Mouse (Mus musculus): Measurements from ENCODE around the gene Spock1. TPM values are rescaled to one million over a fixed set of nuclear protein-coding genes. Genes with fewer than 3 reads are reported as not detected.

Spock1 gene
- 0.06 and 0.08 TPM in 2 replicates for polyA plus RNA-seq (2015; fragmentation: Nextera tagmentation; extraction: Ambion mirVana)

- peaks cover 23% of the 10 kb centered on the region for H3K27me3 ChIP-seq
- no peaks in the 10 kb centered on the region for H3K4me1 ChIP-seq (replicated peaks)
- no peaks in the 10 kb centered on the region for H3K36me3 ChIP-seq (replicated peaks)
- no peak within 1 kb of the TSS for H3K9ac ChIP-seq
- 2% methylated on average over 32 of the region's 32 CpGs for WGBS (ENCODE audit: insufficient replicate concordance)
- H3K9me3 ChIP-seq (replicated peaks) = no peaks in the 10 kb centered on the region
- H3K4me3 ChIP-seq (replicated peaks) = 0 out of 2 replicates have a peak within 1 kb of the TSS, but pooled peaks have one; percentile 14
- H3K4me2 ChIP-seq = peak within 1 kb of the TSS; percentile 39
- no peak within 1 kb of the TSS for H3K27ac ChIP-seq (replicated peaks)
- ATAC-seq (ENCODE audit: insufficient read depth) = no peak
Measured at GRCm38 (mm10) chr13:57908266-57908582, at the start of gene Spock1. Gene Spock1, minus strand, starts transcription at chr13:57908332.

DNA sequence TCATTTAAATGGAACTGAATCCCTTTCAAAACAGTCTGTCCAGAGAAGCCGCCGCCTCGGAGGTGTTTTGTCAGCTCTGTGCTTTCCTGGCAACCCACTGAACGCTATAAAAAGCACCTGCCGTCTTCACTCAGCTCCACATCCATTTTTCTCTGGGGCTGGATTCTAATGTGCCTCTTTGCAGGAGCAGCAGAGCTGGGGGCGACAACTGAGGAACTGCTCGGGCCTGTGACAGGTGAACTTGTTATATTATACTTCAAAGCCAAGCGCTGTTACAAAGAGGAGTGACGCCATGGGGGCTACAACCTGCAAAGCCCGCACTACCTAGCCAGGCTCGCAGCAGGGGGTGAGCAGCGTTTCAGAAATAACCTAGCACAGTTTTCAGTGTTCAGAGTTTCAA lies 42.0 kb upstream of the Spock1 start:
- H3K9ac ChIP-seq = no peak overlapping the region
- WGBS (ENCODE audit: insufficient replicate concordance) = 72% methylated on average over 12 of the region's 12 CpGs
- no peak overlapping the region for H3K4me3 ChIP-seq (replicated peaks)
- no peak overlapping the region for H3K27ac ChIP-seq (replicated peaks)
- H3K4me1 ChIP-seq (replicated peaks) = no peaks in the 10 kb centered on the region
- H3K4me2 ChIP-seq = no peak overlapping the region
- ATAC-seq (ENCODE audit: insufficient read depth) = no peak
- H3K27me3 ChIP-seq = no peaks in the 10 kb centered on the region
- no peaks in the 10 kb centered on the region for H3K36me3 ChIP-seq (replicated peaks)
- no peaks in the 10 kb centered on the region for H3K9me3 ChIP-seq (replicated peaks)

GRCm38 (mm10) chr13:57949513-57949912 lies 41.4 kb upstream of the Spock1 start:
- Histone ChIP-seq H3K4me1 (replicated peaks) (no peaks in the 10 kb centered on the region), H3K9me3 (replicated peaks) (no peaks in the 10 kb centered on the region), H3K36me3 (replicated peaks) (no peaks in the 10 kb centered on the region), H3K27me3 (no peaks in the 10 kb centered on the region), H3K4me2 (no peak overlapping the region), H3K9ac (no peak overlapping the region), H3K27ac (replicated peaks) (no peak overlapping the region), H3K4me3 (replicated peaks) (no peak overlapping the region)
- no peak for ATAC-seq (ENCODE audit: insufficient read depth)
- 70% methylated on average over 4 of the region's 4 CpGs for WGBS (ENCODE audit: insufficient replicate concordance)

- no peaks in the 10 kb centered on the region for H3K36me3 ChIP-seq (replicated peaks)
- WGBS (ENCODE audit: insufficient replicate concordance) = 71% methylated on average over 11 of the region's 11 CpGs
- H3K4me3 ChIP-seq (replicated peaks) = no peak overlapping the region
- H3K27ac ChIP-seq (replicated peaks) = no peak overlapping the region
- H3K9ac ChIP-seq = no peak overlapping the region
- H3K4me1 ChIP-seq (replicated peaks) = no peaks in the 10 kb centered on the region
- no peak for ATAC-seq (ENCODE audit: insufficient read depth)
- H3K9me3 ChIP-seq (replicated peaks) = no peaks in the 10 kb centered on the region
- H3K27me3 ChIP-seq = no peaks in the 10 kb centered on the region
- no peak overlapping the region for H3K4me2 ChIP-seq
Measured at GRCm38 (mm10) chr13:57945197-57945596, 37.1 kb upstream of the Spock1 start.

- no peak for ATAC-seq (ENCODE audit: insufficient read depth)
- H3K4me2 ChIP-seq = no peak overlapping the region
- no peak overlapping the region for H3K27ac ChIP-seq (replicated peaks)
- H3K9me3 ChIP-seq (replicated peaks) = no peaks in the 10 kb centered on the region
- WGBS (ENCODE audit: insufficient replicate concordance) = 72% methylated on average over 5 of the region's 5 CpGs
- H3K36me3 ChIP-seq (replicated peaks) = no peaks in the 10 kb centered on the region
- no peaks in the 10 kb centered on the region for H3K4me1 ChIP-seq (replicated peaks)
- no peak overlapping the region for H3K9ac ChIP-seq
- H3K4me3 ChIP-seq (replicated peaks) = no peak overlapping the region
- no peaks in the 10 kb centered on the region for H3K27me3 ChIP-seq
Measured at GRCm38 (mm10) chr13:57944434-57944833, 36.3 kb upstream of the Spock1 start.

GRCm38 (mm10) chr13:57943900-57944299 lies 35.8 kb upstream of the Spock1 start:
- no peak overlapping the region for H3K4me3 ChIP-seq (replicated peaks)
- no peak overlapping the region for H3K27ac ChIP-seq (replicated peaks)
- no peak overlapping the region for H3K9ac ChIP-seq
- H3K4me2 ChIP-seq = no peak overlapping the region
- ATAC-seq (ENCODE audit: insufficient read depth) = no peak
- no peaks in the 10 kb centered on the region for H3K9me3 ChIP-seq (replicated peaks)
- no peaks in the 10 kb centered on the region for H3K4me1 ChIP-seq (replicated peaks)
- no peaks in the 10 kb centered on the region for H3K27me3 ChIP-seq
- no peaks in the 10 kb centered on the region for H3K36me3 ChIP-seq (replicated peaks)

GRCm38 (mm10) chr13:57937463-57938229 lies 29.5 kb upstream of the Spock1 start:
- H3K4me2 ChIP-seq = no peak overlapping the region
- H3K4me1 ChIP-seq (replicated peaks) = no peaks in the 10 kb centered on the region
- ATAC-seq (ENCODE audit: insufficient read depth) = no peak
- H3K36me3 ChIP-seq (replicated peaks) = no peaks in the 10 kb centered on the region
- WGBS (ENCODE audit: insufficient replicate concordance) = 56% methylated on average over 4 of the region's 4 CpGs
- H3K4me3 ChIP-seq (replicated peaks) = no peak overlapping the region
- no peaks in the 10 kb centered on the region for H3K27me3 ChIP-seq
- no peaks in the 10 kb centered on the region for H3K9me3 ChIP-seq (replicated peaks)
- no peak overlapping the region for H3K27ac ChIP-seq (replicated peaks)
- no peak overlapping the region for H3K9ac ChIP-seq

GRCm38 (mm10) chr13:57931998-57932397 lies 23.9 kb upstream of the Spock1 start:
- no peak for ATAC-seq (ENCODE audit: insufficient read depth)
- no peak overlapping the region for H3K27ac ChIP-seq (replicated peaks)
- no peak overlapping the region for H3K9ac ChIP-seq
- no peaks in the 10 kb centered on the region for H3K4me1 ChIP-seq (replicated peaks)
- H3K9me3 ChIP-seq (replicated peaks) = no peaks in the 10 kb centered on the region
- 74% methylated on average over 9 of the region's 9 CpGs for WGBS (ENCODE audit: insufficient replicate concordance)
- no peak overlapping the region for H3K4me2 ChIP-seq
- no peaks in the 10 kb centered on the region for H3K27me3 ChIP-seq
- H3K4me3 ChIP-seq (replicated peaks) = no peak overlapping the region
- H3K36me3 ChIP-seq (replicated peaks) = no peaks in the 10 kb centered on the region

GRCm38 (mm10) chr13:57931376-57931775 lies 23.2 kb upstream of the Spock1 start:
- WGBS (ENCODE audit: insufficient replicate concordance) = 55% methylated on average over 3 of the region's 3 CpGs
- Histone ChIP-seq H3K4me1 (replicated peaks) (no peaks in the 10 kb centered on the region), H3K9me3 (replicated peaks) (no peaks in the 10 kb centered on the region), H3K4me3 (replicated peaks) (no peak overlapping the region), H3K9ac (no peak overlapping the region), H3K4me2 (no peak overlapping the region), H3K27me3 (no peaks in the 10 kb centered on the region), H3K27ac (replicated peaks) (no peak overlapping the region), H3K36me3 (replicated peaks) (no peaks in the 10 kb centered on the region)
- ATAC-seq (ENCODE audit: insufficient read depth) = no peak

DNA sequence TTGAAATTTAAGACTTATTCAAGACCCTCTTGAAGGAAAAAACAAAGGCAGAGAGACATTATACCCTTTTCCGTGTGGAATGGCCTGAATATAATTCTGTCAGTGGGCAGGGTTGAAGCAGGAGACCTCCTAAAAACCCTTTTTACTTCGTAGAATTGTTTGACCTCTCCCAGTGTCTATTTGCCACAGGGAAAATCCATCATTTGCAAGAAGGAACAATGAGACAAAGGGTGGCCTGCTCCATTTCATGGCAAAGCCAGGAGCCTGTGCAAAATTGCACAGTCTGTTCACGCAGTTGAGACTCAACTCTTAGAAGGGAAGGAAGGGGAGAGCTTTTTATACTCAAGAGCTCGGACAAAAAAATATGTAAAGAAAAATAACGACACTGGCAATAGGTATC lies 22.6 kb upstream of the Spock1 start:
- no peak overlapping the region for H3K4me3 ChIP-seq (replicated peaks)
- no peaks in the 10 kb centered on the region for H3K4me1 ChIP-seq (replicated peaks)
- H3K9me3 ChIP-seq (replicated peaks) = no peaks in the 10 kb centered on the region
- H3K9ac ChIP-seq = no peak overlapping the region
- WGBS (ENCODE audit: insufficient replicate concordance) = 54% methylated on average over 5 of the region's 5 CpGs
- no peak for ATAC-seq (ENCODE audit: insufficient read depth)
- H3K27ac ChIP-seq (replicated peaks) = no peak overlapping the region
- no peaks in the 10 kb centered on the region for H3K27me3 ChIP-seq
- H3K36me3 ChIP-seq (replicated peaks) = no peaks in the 10 kb centered on the region
- no peak overlapping the region for H3K4me2 ChIP-seq

GRCm38 (mm10) chr13:57930283-57930682 lies 22.2 kb upstream of the Spock1 start:
- Histone ChIP-seq H3K36me3 (replicated peaks) (no peaks in the 10 kb centered on the region), H3K9me3 (replicated peaks) (no peaks in the 10 kb centered on the region), H3K4me2 (no peak overlapping the region), H3K27me3 (no peaks in the 10 kb centered on the region), H3K4me3 (replicated peaks) (no peak overlapping the region), H3K27ac (replicated peaks) (no peak overlapping the region), H3K4me1 (replicated peaks) (no peaks in the 10 kb centered on the region), H3K9ac (no peak overlapping the region)
- WGBS (ENCODE audit: insufficient replicate concordance) = 46% methylated on average over 2 of the region's 2 CpGs
- ATAC-seq (ENCODE audit: insufficient read depth) = no peak

GRCm38 (mm10) chr13:57919947-57920346 lies 11.8 kb upstream of the Spock1 start:
- Histone ChIP-seq H3K27me3 (no peaks in the 10 kb centered on the region), H3K4me2 (no peak overlapping the region), H3K4me1 (replicated peaks) (no peaks in the 10 kb centered on the region), H3K36me3 (replicated peaks) (no peaks in the 10 kb centered on the region), H3K4me3 (replicated peaks) (no peak overlapping the region), H3K9me3 (replicated peaks) (no peaks in the 10 kb centered on the region), H3K9ac (no peak overlapping the region), H3K27ac (replicated peaks) (no peak overlapping the region)
- WGBS (ENCODE audit: insufficient replicate concordance) = 57% methylated on average over 4 of the region's 4 CpGs
- ATAC-seq (ENCODE audit: insufficient read depth) = 0 out of 2 replicates have a peak, but pooled peaks have one; percentile 47
